Mouse (Mus musculus): Measurements from ENCODE around the gene Hmg20b. TPM values are rescaled to one million over a fixed set of nuclear protein-coding genes. Genes with fewer than 3 reads are reported as not detected.

Gene Hmg20b
- polyA plus RNA-seq, 1 experiment from 2014 or later, result 66.8 TPM

GRCm38 (mm10) chr10:81392270-81392669, 42.0 kb upstream of the Hmg20b start:
- H3K27me3 ChIP-seq (replicated peaks; ENCODE audit: control insufficient read depth, insufficient read depth, low read length), result no peaks in the 10 kb centered on the region
- H3K4me3 ChIP-seq (ENCODE audit: low read depth, low read length), result no peak overlapping the region
- DNase-seq (ENCODE audit: low spot score), result no peak
- ATAC-seq (ENCODE audit: low read depth), result no peak
- H3K9me3 ChIP-seq (ENCODE audit: control insufficient read depth, low read length), result no peaks in the 10 kb centered on the region
- H3K4me1 ChIP-seq (ENCODE audit: control insufficient read depth, insufficient read depth, low read length), result peaks cover 14% of the 10 kb centered on the region
- no peak overlapping the region for H3K4me2 ChIP-seq (ENCODE audit: low read depth, low read length)
- H3K36me3 ChIP-seq (ENCODE audit: control insufficient read depth, insufficient read depth, low read length), result peaks cover 31% of the 10 kb centered on the region
- whole genome bisulfite sequencing, result 87% methylated on average over 6 of the region's 6 CpGs
- no peak overlapping the region for H3K9ac ChIP-seq (ENCODE audit: low read depth, low read length)
- no peak overlapping the region for H3K27ac ChIP-seq (replicated peaks; ENCODE audit: low read depth, low read length)

GRCm38 (mm10) chr10:81390678-81390965, 40.3 kb upstream of the Hmg20b start:
- DNase-seq (ENCODE audit: low spot score) (no peak), ATAC-seq (ENCODE audit: low read depth) (no peak)
- Histone ChIP-seq H3K27me3 (replicated peaks; ENCODE audit: control insufficient read depth, insufficient read depth, low read length) (no peaks in the 10 kb centered on the region), H3K36me3 (ENCODE audit: control insufficient read depth, insufficient read depth, low read length) (peaks cover 36% of the 10 kb centered on the region), H3K27ac (replicated peaks; ENCODE audit: low read depth, low read length) (no peak overlapping the region), H3K9ac (ENCODE audit: low read depth, low read length) (no peak overlapping the region), H3K4me2 (ENCODE audit: low read depth, low read length) (no peak overlapping the region), H3K9me3 (ENCODE audit: control insufficient read depth, low read length) (no peaks in the 10 kb centered on the region), H3K4me3 (ENCODE audit: low read depth, low read length) (no peak overlapping the region), H3K4me1 (ENCODE audit: control insufficient read depth, insufficient read depth, low read length) (peaks cover 17% of the 10 kb centered on the region)
- 89% methylated on average over 9 of the region's 13 CpGs for WGBS

- Histone ChIP-seq H3K9me3 (ENCODE audit: control insufficient read depth, low read length) (no peaks in the 10 kb centered on the region), H3K9ac (ENCODE audit: low read depth, low read length) (no peak overlapping the region), H3K4me1 (ENCODE audit: control insufficient read depth, insufficient read depth, low read length) (peaks cover 22% of the 10 kb centered on the region), H3K4me3 (ENCODE audit: low read depth, low read length) (no peak overlapping the region), H3K27me3 (replicated peaks; ENCODE audit: control insufficient read depth, insufficient read depth, low read length) (no peaks in the 10 kb centered on the region), H3K27ac (replicated peaks; ENCODE audit: low read depth, low read length) (no peak overlapping the region), H3K4me2 (ENCODE audit: low read depth, low read length) (no peak overlapping the region), H3K36me3 (ENCODE audit: control insufficient read depth, insufficient read depth, low read length) (peaks cover 36% of the 10 kb centered on the region)
- DNase-seq (ENCODE audit: low spot score) (no peak), ATAC-seq (ENCODE audit: low read depth) (peak; percentile 62)
- WGBS, result 57% methylated on average over 22 of the region's 23 CpGs
These were observed 39.8 kb upstream of the Hmg20b start for GRCm38 (mm10) chr10:81389801-81390677.

GRCm38 (mm10) chr10:81389373-81389772, 39.1 kb upstream of the Hmg20b start:
- no peak for DNase-seq (ENCODE audit: low spot score)
- no peaks in the 10 kb centered on the region for H3K9me3 ChIP-seq (ENCODE audit: control insufficient read depth, low read length)
- peaks cover 24% of the 10 kb centered on the region for H3K4me1 ChIP-seq (ENCODE audit: control insufficient read depth, insufficient read depth, low read length)
- peaks cover 36% of the 10 kb centered on the region for H3K36me3 ChIP-seq (ENCODE audit: control insufficient read depth, insufficient read depth, low read length)
- ATAC-seq (ENCODE audit: low read depth), result no peak
- no peak overlapping the region for H3K4me3 ChIP-seq (ENCODE audit: low read depth, low read length)
- H3K4me2 ChIP-seq (ENCODE audit: low read depth, low read length), result no peak overlapping the region
- H3K9ac ChIP-seq (ENCODE audit: low read depth, low read length), result no peak overlapping the region
- WGBS, result 59% methylated on average over 3 of the region's 3 CpGs
- no peaks in the 10 kb centered on the region for H3K27me3 ChIP-seq (replicated peaks; ENCODE audit: control insufficient read depth, insufficient read depth, low read length)
- H3K27ac ChIP-seq (replicated peaks; ENCODE audit: low read depth, low read length), result no peak overlapping the region

GRCm38 (mm10) chr10:81388505-81389055, 38.3 kb upstream of the Hmg20b start, which contains the start of gene Gm48552:
Gene Gm48552, plus strand, starts transcription at chr10:81389005.
- no peak for DNase-seq (ENCODE audit: low spot score)
- H3K36me3 ChIP-seq (ENCODE audit: control insufficient read depth, insufficient read depth, low read length), result peaks cover 36% of the 10 kb centered on the region
- H3K4me2 ChIP-seq (ENCODE audit: low read depth, low read length), result no peak within 1 kb of the TSS
- no peak within 1 kb of the TSS for H3K27ac ChIP-seq (replicated peaks; ENCODE audit: low read depth, low read length)
- H3K9me3 ChIP-seq (ENCODE audit: control insufficient read depth, low read length), result no peaks in the 10 kb centered on the region
- 0 out of 2 replicates have a peak within 1 kb of the TSS, but pooled peaks have one; percentile 5 for H3K9ac ChIP-seq (ENCODE audit: low read depth, low read length)
- H3K4me3 ChIP-seq (ENCODE audit: low read depth, low read length), result no peak within 1 kb of the TSS
- 84% methylated on average over 5 of the region's 5 CpGs for WGBS
- H3K27me3 ChIP-seq (replicated peaks; ENCODE audit: control insufficient read depth, insufficient read depth, low read length), result no peaks in the 10 kb centered on the region
- ATAC-seq (ENCODE audit: low read depth), result no peak
- peaks cover 19% of the 10 kb centered on the region for H3K4me1 ChIP-seq (ENCODE audit: control insufficient read depth, insufficient read depth, low read length)

DNA sequence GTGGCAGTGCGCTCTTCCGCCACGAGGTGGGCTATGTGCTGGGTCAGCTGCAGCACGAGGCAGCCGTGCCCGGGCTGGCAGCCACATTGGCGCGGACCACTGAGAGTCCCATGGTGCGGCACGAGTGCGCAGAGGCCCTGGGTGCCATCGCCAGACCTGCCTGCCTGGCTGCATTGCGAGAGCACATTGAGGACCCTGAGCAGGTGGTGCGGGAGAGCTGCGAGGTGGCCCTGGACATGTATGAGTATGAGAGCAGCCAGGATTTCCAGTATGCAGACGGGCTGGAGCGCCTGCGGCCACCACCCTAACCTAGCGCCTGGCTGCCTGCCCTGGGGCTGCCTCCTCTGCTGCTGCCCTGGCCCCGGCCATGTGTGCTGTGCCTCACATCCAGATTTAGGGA, 37.4 kb upstream of the Hmg20b start:
- WGBS, result 92% methylated on average over 20 of the region's 20 CpGs
- ATAC-seq (ENCODE audit: low read depth), result no peak
- DNase-seq (ENCODE audit: low spot score), result no peak

GRCm38 (mm10) chr10:81385603-81386306, 35.5 kb upstream of the Hmg20b start:
- ATAC-seq (ENCODE audit: low read depth) (no peak), DNase-seq (ENCODE audit: low spot score) (no peak)
- Histone ChIP-seq H3K27ac (replicated peaks; ENCODE audit: low read depth, low read length) (no peak overlapping the region), H3K4me2 (ENCODE audit: low read depth, low read length) (peak overlapping the region; percentile 90), H3K9me3 (ENCODE audit: control insufficient read depth, low read length) (no peaks in the 10 kb centered on the region), H3K36me3 (ENCODE audit: control insufficient read depth, insufficient read depth, low read length) (peaks cover 36% of the 10 kb centered on the region), H3K9ac (ENCODE audit: low read depth, low read length) (no peak overlapping the region; the same call in 1 of the 2 replicates), H3K27me3 (replicated peaks; ENCODE audit: control insufficient read depth, insufficient read depth, low read length) (no peaks in the 10 kb centered on the region), H3K4me1 (ENCODE audit: control insufficient read depth, insufficient read depth, low read length) (0 out of 2 replicates have a peak, but pooled peaks cover 10% of the 10 kb centered on the region), H3K4me3 (ENCODE audit: low read depth, low read length) (peak overlapping the region; percentile 99; the same call in 1 of the 2 replicates)
- WGBS, result 89% methylated on average over 21 of the region's 22 CpGs

More for the DNA sequence above, 37.4 kb upstream of the Hmg20b start:
- Histone ChIP-seq H3K9ac (ENCODE audit: low read depth, low read length) (no peak overlapping the region), H3K36me3 (ENCODE audit: control insufficient read depth, insufficient read depth, low read length) (peaks cover 36% of the 10 kb centered on the region), H3K27ac (replicated peaks; ENCODE audit: low read depth, low read length) (no peak overlapping the region), H3K27me3 (replicated peaks; ENCODE audit: control insufficient read depth, insufficient read depth, low read length) (no peaks in the 10 kb centered on the region), H3K4me2 (ENCODE audit: low read depth, low read length) (no peak overlapping the region), H3K9me3 (ENCODE audit: control insufficient read depth, low read length) (no peaks in the 10 kb centered on the region), H3K4me3 (ENCODE audit: low read depth, low read length) (no peak overlapping the region), H3K4me1 (ENCODE audit: control insufficient read depth, insufficient read depth, low read length) (peaks cover 10% of the 10 kb centered on the region; the same call in 1 of the 2 replicates)

- H3K4me1 ChIP-seq (ENCODE audit: control insufficient read depth, insufficient read depth, low read length), result 0 out of 2 replicates have a peak, but pooled peaks cover 10% of the 10 kb centered on the region
- H3K4me2 ChIP-seq (ENCODE audit: low read depth, low read length), result peak overlapping the region; percentile 90
- no peak for DNase-seq (ENCODE audit: low spot score)
- H3K27me3 ChIP-seq (replicated peaks; ENCODE audit: control insufficient read depth, insufficient read depth, low read length), result no peaks in the 10 kb centered on the region
- H3K9ac ChIP-seq (ENCODE audit: low read depth, low read length), result peak overlapping the region; percentile 86
- H3K36me3 ChIP-seq (ENCODE audit: control insufficient read depth, insufficient read depth, low read length), result peaks cover 36% of the 10 kb centered on the region
- H3K4me3 ChIP-seq (ENCODE audit: low read depth, low read length), result peak overlapping the region; percentile 99
- no peaks in the 10 kb centered on the region for H3K9me3 ChIP-seq (ENCODE audit: control insufficient read depth, low read length)
- peak overlapping the region; percentile 83 for H3K27ac ChIP-seq (replicated peaks; ENCODE audit: low read depth, low read length)
- 0% methylated on average over 18 of the region's 19 CpGs for WGBS
- 0 out of 2 replicates have a peak, but pooled peaks have one; percentile 5 for ATAC-seq (ENCODE audit: low read depth)
These were observed 34.3 kb upstream of the Hmg20b start for GRCm38 (mm10) chr10:81384605-81384982.
